Mouse (Mus musculus): ENCODE data around the gene Fbxo24. TPM values are rescaled to one million over a fixed set of nuclear protein-coding genes. Genes with fewer than 3 reads are reported as not detected.

Gene Fbxo24
- polyA plus RNA-seq, 1 experiment: 0.29 TPM

GRCm38 (mm10) chr5:137599600-137599999, 29.2 kb downstream of the Fbxo24 start:
- Histone ChIP-seq H3K27me3 (ENCODE audit: control insufficient read depth, insufficient read depth, insufficient read length) (no peaks in the 10 kb centered on the region), H3K4me3 (ENCODE audit: insufficient read depth, poor library complexity, severe bottlenecking) (peak overlapping the region; percentile 59), H3K36me3 (ENCODE audit: control insufficient read depth, insufficient read depth) (peaks cover 13% of the 10 kb centered on the region), H3K79me3 (ENCODE audit: low read depth) (peaks cover 4% of the 10 kb centered on the region), H3ac (ENCODE audit: control insufficient read depth, insufficient read length, low read depth) (peak overlapping the region; percentile 22), H3K79me2 (ENCODE audit: control insufficient read depth, insufficient read depth) (peaks cover 13% of the 10 kb centered on the region)
- TF ChIP-seq FOSL1 (IDR thresholded peaks at IDR 0.05; ENCODE audit: insufficient read depth, low read length, poor library complexity, severe bottlenecking): no peak
- no peak for TF ChIP-seq MYOG (IDR thresholded peaks at IDR 0.05; ENCODE audit: control insufficient read depth, extremely low read depth, insufficient read length)
- no peak for TF ChIP-seq CTCF (IDR thresholded peaks at IDR 0.05; ENCODE audit: control insufficient read depth, insufficient read depth, insufficient read length)
- no peak for TF ChIP-seq CEBPB (IDR thresholded peaks at IDR 0.05; ENCODE audit: low read depth)
- no peak for TF ChIP-seq USF1 (IDR thresholded peaks at IDR 0.05; ENCODE audit: low read depth)
- TF ChIP-seq MYOD1 (IDR thresholded peaks at IDR 0.05; ENCODE audit: control insufficient read depth, insufficient read length, low read depth): no peak
- no peak for TF ChIP-seq MAX (IDR thresholded peaks at IDR 0.05)

DNA sequence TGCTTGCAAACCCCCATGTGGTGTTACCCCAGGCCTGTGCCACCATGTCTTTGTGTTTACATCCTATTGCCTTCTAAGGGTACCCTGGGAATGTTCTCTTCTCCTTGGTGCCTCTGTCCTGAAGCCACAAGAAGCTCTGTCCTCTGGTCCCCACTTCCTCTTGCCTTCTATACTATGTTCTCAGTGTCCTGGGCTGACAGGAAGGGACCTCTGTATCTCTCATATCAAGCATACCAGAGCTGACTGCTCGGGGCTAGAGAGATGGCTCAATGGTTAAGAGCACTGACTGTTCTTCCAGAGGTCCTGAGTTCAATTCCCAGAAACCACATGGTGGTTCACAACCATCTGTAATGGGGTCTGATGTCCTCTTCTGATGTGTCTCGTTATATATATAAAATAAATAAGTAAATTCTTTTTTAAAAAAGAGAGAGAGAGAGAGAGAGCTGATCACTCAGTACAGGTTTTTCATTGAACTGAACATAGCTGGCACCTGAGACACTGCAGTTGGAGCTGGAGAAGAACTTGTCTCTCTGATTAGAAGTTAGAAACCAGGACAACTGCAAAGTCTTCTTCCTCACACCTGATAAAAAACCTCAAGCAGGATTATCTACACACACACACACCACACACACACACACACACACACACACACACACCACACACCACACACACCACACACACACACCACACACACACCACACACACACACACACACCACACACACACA, 30.5 kb downstream of the Fbxo24 start:
- no peaks in the 10 kb centered on the region for H3K27me3 ChIP-seq (ENCODE audit: control insufficient read depth, insufficient read depth, insufficient read length)
- peaks cover under 1% of the 10 kb centered on the region for H3K36me3 ChIP-seq (ENCODE audit: control insufficient read depth, insufficient read depth)
- H3K4me3 ChIP-seq (ENCODE audit: insufficient read depth, poor library complexity, severe bottlenecking): no peak overlapping the region
- TF ChIP-seq CTCF (IDR thresholded peaks at IDR 0.05; ENCODE audit: control insufficient read depth, insufficient read depth, insufficient read length): no peak
- no peak for TF ChIP-seq MAX (IDR thresholded peaks at IDR 0.05)
- no peak for TF ChIP-seq CEBPB (IDR thresholded peaks at IDR 0.05; ENCODE audit: low read depth)
- no peak for TF ChIP-seq FOSL1 (IDR thresholded peaks at IDR 0.05; ENCODE audit: insufficient read depth, low read length, poor library complexity, severe bottlenecking)
- no peak for TF ChIP-seq MYOD1 (IDR thresholded peaks at IDR 0.05; ENCODE audit: control insufficient read depth, insufficient read length, low read depth)
- TF ChIP-seq USF1 (IDR thresholded peaks at IDR 0.05; ENCODE audit: low read depth): no peak
- TF ChIP-seq MYOG (IDR thresholded peaks at IDR 0.05; ENCODE audit: control insufficient read depth, extremely low read depth, insufficient read length): no peak
- no peak overlapping the region for H3ac ChIP-seq (ENCODE audit: control insufficient read depth, insufficient read length, low read depth)
- peaks cover 4% of the 10 kb centered on the region for H3K79me3 ChIP-seq (ENCODE audit: low read depth)
- peaks cover 13% of the 10 kb centered on the region for H3K79me2 ChIP-seq (ENCODE audit: control insufficient read depth, insufficient read depth)

DNA sequence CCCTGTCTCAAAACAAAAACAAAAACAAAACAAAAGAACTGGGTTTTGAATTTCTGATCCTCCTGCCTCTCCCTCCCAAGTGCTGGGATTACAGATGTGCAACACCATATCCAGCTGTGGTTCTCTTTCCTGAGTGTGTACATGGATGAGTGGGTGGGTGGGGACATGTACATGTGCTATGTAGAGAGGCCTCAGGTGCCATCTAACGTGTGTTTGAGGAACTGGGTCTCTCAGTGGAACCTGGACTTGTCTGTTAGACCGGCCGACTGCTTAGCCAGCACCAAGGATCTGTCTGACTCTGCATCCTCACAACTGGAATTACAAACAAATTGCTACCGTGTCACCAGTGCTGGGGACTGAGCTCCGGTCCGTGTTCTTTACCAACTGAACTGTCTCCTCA, 31.2 kb downstream of the Fbxo24 start:
- Histone ChIP-seq H3K27me3 (ENCODE audit: control insufficient read depth, insufficient read depth, insufficient read length) (no peaks in the 10 kb centered on the region), H3K79me3 (ENCODE audit: low read depth) (peaks cover 4% of the 10 kb centered on the region), H3ac (ENCODE audit: control insufficient read depth, insufficient read length, low read depth) (no peak overlapping the region), H3K4me3 (ENCODE audit: insufficient read depth, poor library complexity, severe bottlenecking) (no peak overlapping the region), H3K36me3 (ENCODE audit: control insufficient read depth, insufficient read depth) (no peaks in the 10 kb centered on the region), H3K79me2 (ENCODE audit: control insufficient read depth, insufficient read depth) (peaks cover 11% of the 10 kb centered on the region)
- TF ChIP-seq USF1 (IDR thresholded peaks at IDR 0.05; ENCODE audit: low read depth) (no peak), MAX (IDR thresholded peaks at IDR 0.05) (no peak)

DNA sequence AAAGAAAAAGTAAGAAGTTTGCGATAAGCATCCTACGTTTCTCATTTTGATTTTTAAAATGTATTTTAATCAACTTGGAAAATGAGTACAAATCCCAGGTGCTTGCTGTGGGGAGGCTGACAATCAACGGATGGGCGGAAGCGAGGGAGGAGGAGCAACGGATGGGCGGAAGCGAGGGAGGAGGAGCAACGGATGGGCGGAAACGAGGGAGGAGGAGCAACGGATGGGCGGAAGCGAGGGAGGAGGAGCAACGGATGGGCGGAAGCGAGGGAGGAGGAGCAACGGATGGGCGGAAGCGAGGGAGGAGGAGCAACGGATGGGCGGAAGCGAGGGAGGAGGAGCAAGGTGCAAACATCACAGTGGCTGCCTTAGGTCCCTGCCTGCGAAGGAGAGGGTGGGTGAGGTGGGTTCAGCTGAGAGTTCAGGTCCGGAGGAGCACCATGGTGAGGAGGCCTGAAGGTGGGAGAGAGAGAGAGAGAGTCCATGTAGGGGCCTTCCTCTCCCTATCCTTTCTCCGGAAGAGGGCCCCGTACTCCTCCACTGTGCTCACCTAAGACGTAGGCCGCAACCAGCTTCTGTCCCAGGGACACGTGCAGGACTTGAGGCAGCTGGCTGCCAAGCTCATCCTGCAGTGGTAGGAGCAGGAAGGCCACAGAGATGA, 32.1 kb downstream of the Fbxo24 start:
- Histone ChIP-seq H3K79me3 (ENCODE audit: low read depth) (no peaks in the 10 kb centered on the region), H3K79me2 (ENCODE audit: control insufficient read depth, insufficient read depth) (peaks cover 4% of the 10 kb centered on the region), H3K4me3 (ENCODE audit: insufficient read depth, poor library complexity, severe bottlenecking) (no peak overlapping the region), H3K27me3 (ENCODE audit: control insufficient read depth, insufficient read depth, insufficient read length) (no peaks in the 10 kb centered on the region), H3ac (ENCODE audit: control insufficient read depth, insufficient read length, low read depth) (no peak overlapping the region), H3K36me3 (ENCODE audit: control insufficient read depth, insufficient read depth) (no peaks in the 10 kb centered on the region)
- TF ChIP-seq CTCF (IDR thresholded peaks at IDR 0.05; ENCODE audit: control insufficient read depth, insufficient read depth, insufficient read length) (no peak), MAX (IDR thresholded peaks at IDR 0.05) (no peak), MYOG (IDR thresholded peaks at IDR 0.05; ENCODE audit: control insufficient read depth, extremely low read depth, insufficient read length) (no peak)

- no peak overlapping the region for H3K4me3 ChIP-seq (ENCODE audit: insufficient read depth, poor library complexity, severe bottlenecking)
- H3K79me2 ChIP-seq (ENCODE audit: control insufficient read depth, insufficient read depth): peaks cover 4% of the 10 kb centered on the region
- H3K36me3 ChIP-seq (ENCODE audit: control insufficient read depth, insufficient read depth): no peaks in the 10 kb centered on the region
- no peaks in the 10 kb centered on the region for H3K27me3 ChIP-seq (ENCODE audit: control insufficient read depth, insufficient read depth, insufficient read length)
- no peak overlapping the region for H3ac ChIP-seq (ENCODE audit: control insufficient read depth, insufficient read length, low read depth)
- TF ChIP-seq FOSL1 (IDR thresholded peaks at IDR 0.05; ENCODE audit: insufficient read depth, low read length, poor library complexity, severe bottlenecking): no peak
- no peak for TF ChIP-seq MYOD1 (IDR thresholded peaks at IDR 0.05; ENCODE audit: control insufficient read depth, insufficient read length, low read depth)
- TF ChIP-seq USF1 (IDR thresholded peaks at IDR 0.05; ENCODE audit: low read depth): no peak
- no peaks in the 10 kb centered on the region for H3K79me3 ChIP-seq (ENCODE audit: low read depth)
These were observed 32.9 kb downstream of the Fbxo24 start for GRCm38 (mm10) chr5:137595921-137596320.

- Histone ChIP-seq H3K79me2 (ENCODE audit: control insufficient read depth, insufficient read depth) (no peaks in the 10 kb centered on the region), H3K36me3 (ENCODE audit: control insufficient read depth, insufficient read depth) (no peaks in the 10 kb centered on the region), H3K27me3 (ENCODE audit: control insufficient read depth, insufficient read depth, insufficient read length) (no peaks in the 10 kb centered on the region), H3K79me3 (ENCODE audit: low read depth) (no peaks in the 10 kb centered on the region), H3ac (ENCODE audit: control insufficient read depth, insufficient read length, low read depth) (no peak overlapping the region), H3K4me3 (ENCODE audit: insufficient read depth, poor library complexity, severe bottlenecking) (no peak overlapping the region)
- TF ChIP-seq FOSL1 (IDR thresholded peaks at IDR 0.05; ENCODE audit: insufficient read depth, low read length, poor library complexity, severe bottlenecking): no peak
These were observed 38.3 kb downstream of the Fbxo24 start for GRCm38 (mm10) chr5:137590507-137590906.

Data from C2C12 (cell line).